Mouse (Mus musculus): ENCODE measurements at regions not wholly inside any gene's neighbourhood (a gene's known extent, or its start where the extent isn't known, plus 50 kb on each side); places are given as distances from the start of the nearest gene placed in this dataset.

DNA sequence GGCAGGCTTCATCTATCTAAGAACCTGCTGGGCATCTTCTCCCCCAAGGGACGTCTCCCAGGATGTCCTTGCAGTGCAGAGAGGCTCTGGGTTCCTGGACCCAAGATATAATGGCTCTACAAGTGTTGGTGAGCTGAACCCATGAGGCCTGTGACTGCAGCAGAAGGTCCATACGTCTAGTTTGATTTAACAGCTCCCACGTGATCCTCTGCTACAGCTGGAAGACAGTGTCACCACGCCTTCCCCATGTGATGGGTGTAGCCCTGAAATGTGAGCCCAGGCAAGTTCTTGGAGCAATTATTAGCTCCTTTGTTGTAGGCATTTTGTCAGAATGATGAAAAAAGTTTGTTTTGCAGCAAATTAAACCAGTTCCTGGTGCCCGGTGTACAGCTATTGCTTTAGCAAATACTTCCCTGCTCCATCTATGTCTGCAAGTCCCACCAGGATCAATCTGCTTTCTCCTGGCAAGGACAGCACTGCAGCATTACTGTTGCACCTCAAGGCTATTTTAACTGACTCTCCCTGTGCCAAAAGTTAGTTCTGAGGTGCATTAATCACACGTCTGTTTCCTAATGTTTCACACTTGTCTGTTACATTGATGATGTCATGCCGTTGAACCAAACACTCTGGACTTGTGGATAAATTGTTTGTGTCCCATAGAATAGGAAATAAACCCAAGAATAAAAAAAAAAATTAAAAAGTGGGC is 164.2 kb upstream of the Cdkn2b start:
- peaks cover 8% of the 10 kb centered on the region for H3K4me1 ChIP-seq (ENCODE audit: insufficient read depth, low read length)
- 28% methylated on average over 7 of the region's 7 CpGs for WGBS

DNA sequence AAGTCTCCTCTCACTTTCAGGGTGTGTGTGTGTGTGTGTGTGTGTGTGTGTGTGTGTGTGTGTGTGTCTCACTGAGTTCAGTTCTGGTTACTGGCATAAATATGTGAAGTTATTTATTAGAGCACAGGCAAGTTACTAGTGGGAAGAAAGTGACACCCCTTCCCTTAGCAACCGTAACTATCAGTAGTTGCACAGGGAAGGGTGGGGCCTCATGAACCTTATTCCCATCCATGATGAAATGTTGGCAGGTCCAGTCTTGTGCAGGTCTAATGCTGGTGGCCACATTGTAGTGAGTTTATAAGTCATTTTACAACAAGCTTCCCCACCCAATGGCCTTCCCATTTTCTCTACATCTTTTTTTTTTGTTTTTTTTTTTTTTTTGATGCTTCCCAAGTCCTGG is 160.6 kb upstream of the Cdkn2b start:
- H3K36me3 ChIP-seq (ENCODE audit: insufficient read depth, low read length): no peaks in the 10 kb centered on the region
- H3K27ac ChIP-seq (ENCODE audit: low read length): no peak overlapping the region
- no peak overlapping the region for H3K9ac ChIP-seq (replicated peaks; ENCODE audit: low read length)
- no peak for ATAC-seq (ENCODE audit: low FRiP score, low TSS enrichment)
- 82% methylated on average over 1 of the region's 1 CpGs for WGBS
- no peaks in the 10 kb centered on the region for H3K9me3 ChIP-seq (ENCODE audit: low read length)
- H3K4me3 ChIP-seq (ENCODE audit: low read length): no peak overlapping the region
- H3K27me3 ChIP-seq (ENCODE audit: insufficient read depth, low read length): no peaks in the 10 kb centered on the region
- peaks cover 14% of the 10 kb centered on the region for H3K4me1 ChIP-seq (ENCODE audit: insufficient read depth, low read length)
- no peak overlapping the region for H3K4me2 ChIP-seq (replicated peaks; ENCODE audit: low read depth, low read length)

More for the DNA sequence above, 164.2 kb upstream of the Cdkn2b start:
- peak; percentile 78; the same call in 1 of the 2 replicates for ATAC-seq (ENCODE audit: low FRiP score, low TSS enrichment)
- Histone ChIP-seq H3K4me2 (replicated peaks; ENCODE audit: low read depth, low read length) (no peak overlapping the region), H3K9ac (replicated peaks; ENCODE audit: low read length) (no peak overlapping the region), H3K36me3 (ENCODE audit: insufficient read depth, low read length) (no peaks in the 10 kb centered on the region), H3K4me3 (ENCODE audit: low read length) (no peak overlapping the region), H3K27me3 (ENCODE audit: insufficient read depth, low read length) (no peaks in the 10 kb centered on the region), H3K27ac (ENCODE audit: low read length) (no peak overlapping the region), H3K9me3 (ENCODE audit: low read length) (no peaks in the 10 kb centered on the region)

DNA sequence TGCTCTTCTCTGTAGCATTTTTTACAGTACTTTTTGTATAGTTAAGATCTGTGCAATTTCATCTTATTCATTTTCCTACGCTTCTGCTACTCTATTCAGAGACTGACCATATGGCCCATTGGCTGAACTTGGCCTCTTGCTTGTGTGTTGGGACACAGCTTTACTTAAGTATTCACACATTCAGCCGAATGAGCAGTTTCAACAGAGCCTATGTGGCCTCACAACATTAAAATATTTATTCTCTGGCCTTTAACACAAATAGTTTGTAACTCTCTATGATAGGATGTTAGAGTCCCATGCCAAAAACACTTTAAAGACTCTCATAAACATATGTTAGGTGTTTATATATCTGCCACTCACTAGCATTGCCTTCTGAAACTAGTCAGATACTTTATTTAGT is 159.9 kb upstream of the Cdkn2b start:
- Histone ChIP-seq H3K36me3 (ENCODE audit: insufficient read depth, low read length) (no peaks in the 10 kb centered on the region), H3K27me3 (ENCODE audit: insufficient read depth, low read length) (no peaks in the 10 kb centered on the region), H3K27ac (ENCODE audit: low read length) (no peak overlapping the region), H3K9me3 (ENCODE audit: low read length) (no peaks in the 10 kb centered on the region), H3K4me1 (ENCODE audit: insufficient read depth, low read length) (peaks cover 14% of the 10 kb centered on the region), H3K9ac (replicated peaks; ENCODE audit: low read length) (no peak overlapping the region), H3K4me2 (replicated peaks; ENCODE audit: low read depth, low read length) (no peak overlapping the region), H3K4me3 (ENCODE audit: low read length) (no peak overlapping the region)
- no peak for ATAC-seq (ENCODE audit: low FRiP score, low TSS enrichment)
- 69% methylated on average over 2 of the region's 2 CpGs for WGBS

DNA sequence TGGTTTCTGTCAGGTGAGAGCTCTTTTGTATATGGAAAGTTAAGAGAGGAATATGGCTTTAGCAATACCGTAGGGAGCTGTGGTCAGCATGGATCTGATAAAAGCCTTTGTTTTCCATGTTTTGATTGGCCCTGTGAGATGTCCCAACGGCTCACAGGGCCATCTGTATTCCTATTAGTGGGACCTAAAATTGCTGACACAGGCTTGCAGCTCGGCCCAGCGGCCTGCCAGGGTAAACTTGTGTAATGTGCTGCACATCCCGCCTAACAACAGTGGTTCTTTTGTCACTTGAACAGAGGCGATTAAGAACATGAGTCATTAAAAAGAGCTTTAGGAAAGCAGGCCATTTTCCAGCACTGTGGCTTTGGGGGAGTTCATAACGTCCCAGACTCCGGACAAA is 159.0 kb upstream of the Cdkn2b start:
- Histone ChIP-seq H3K9me3 (ENCODE audit: low read length) (no peaks in the 10 kb centered on the region), H3K27ac (ENCODE audit: low read length) (peak overlapping the region; percentile 2; the same call in 1 of the 2 replicates), H3K4me2 (replicated peaks; ENCODE audit: low read depth, low read length) (0 out of 2 replicates have a peak overlapping the region, but pooled peaks have one; percentile 1), H3K36me3 (ENCODE audit: insufficient read depth, low read length) (no peaks in the 10 kb centered on the region), H3K9ac (replicated peaks; ENCODE audit: low read length) (no peak overlapping the region), H3K27me3 (ENCODE audit: insufficient read depth, low read length) (no peaks in the 10 kb centered on the region), H3K4me3 (ENCODE audit: low read length) (no peak overlapping the region), H3K4me1 (ENCODE audit: insufficient read depth, low read length) (peaks cover 10% of the 10 kb centered on the region)
- 19% methylated on average over 8 of the region's 8 CpGs for WGBS
- ATAC-seq (ENCODE audit: low FRiP score, low TSS enrichment): peak; percentile 79; the same call in 1 of the 2 replicates

DNA sequence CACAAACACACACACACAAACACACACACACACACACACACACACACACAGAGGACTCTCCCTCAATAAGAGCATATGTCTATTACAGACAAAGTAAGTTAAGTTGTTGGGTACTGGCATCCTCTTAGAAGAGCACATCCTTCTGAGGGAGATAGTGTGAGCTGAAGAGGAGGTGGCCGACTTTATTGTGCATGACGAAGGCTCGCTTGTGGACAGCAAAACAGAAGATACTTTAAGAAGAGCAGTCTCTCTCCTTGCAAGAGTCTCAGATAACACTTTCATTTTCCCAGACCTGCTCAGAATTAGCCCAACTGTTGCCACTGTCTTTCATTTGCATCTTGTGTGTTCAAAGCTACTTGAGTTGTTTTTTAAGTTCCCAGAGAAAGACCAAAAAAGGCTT is 158.6 kb upstream of the Cdkn2b start:
- Histone ChIP-seq H3K9me3 (ENCODE audit: low read length) (no peaks in the 10 kb centered on the region), H3K4me2 (replicated peaks; ENCODE audit: low read depth, low read length) (no peak overlapping the region), H3K36me3 (ENCODE audit: insufficient read depth, low read length) (no peaks in the 10 kb centered on the region), H3K9ac (replicated peaks; ENCODE audit: low read length) (no peak overlapping the region), H3K27me3 (ENCODE audit: insufficient read depth, low read length) (no peaks in the 10 kb centered on the region), H3K27ac (ENCODE audit: low read length) (peak overlapping the region; percentile 2; the same call in 1 of the 2 replicates), H3K4me1 (ENCODE audit: insufficient read depth, low read length) (peaks cover 8% of the 10 kb centered on the region; the same call in 1 of the 2 replicates), H3K4me3 (ENCODE audit: low read length) (no peak overlapping the region)
- WGBS: 32% methylated on average over 3 of the region's 3 CpGs
- ATAC-seq (ENCODE audit: low FRiP score, low TSS enrichment): peak; percentile 75

DNA sequence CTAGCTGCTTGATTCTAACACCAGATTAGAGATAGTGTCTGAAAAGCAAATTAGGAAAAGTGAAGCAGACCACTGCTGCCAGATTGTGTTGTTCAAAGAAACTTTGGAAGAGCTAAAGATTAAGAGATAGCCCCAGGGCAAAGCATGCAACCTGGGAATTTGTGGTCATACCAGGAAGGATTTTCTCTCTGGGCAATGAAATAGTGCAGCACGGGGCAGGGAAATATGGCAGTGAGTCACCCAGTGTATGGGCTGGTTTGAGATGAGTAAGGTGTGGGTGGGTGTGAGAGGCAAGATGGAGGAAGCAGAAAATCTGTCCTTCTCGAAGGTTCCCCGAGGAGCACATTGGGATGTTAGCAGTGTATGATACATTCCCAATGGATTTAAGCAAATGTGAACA is 155.9 kb upstream of the Cdkn2b start:
- Histone ChIP-seq H3K27ac (ENCODE audit: low read length) (no peak overlapping the region), H3K36me3 (ENCODE audit: insufficient read depth, low read length) (no peaks in the 10 kb centered on the region), H3K4me1 (ENCODE audit: insufficient read depth, low read length) (peaks cover 8% of the 10 kb centered on the region; the same call in 1 of the 2 replicates), H3K9ac (replicated peaks; ENCODE audit: low read length) (no peak overlapping the region), H3K9me3 (ENCODE audit: low read length) (no peaks in the 10 kb centered on the region), H3K4me2 (replicated peaks; ENCODE audit: low read depth, low read length) (no peak overlapping the region), H3K27me3 (ENCODE audit: insufficient read depth, low read length) (no peaks in the 10 kb centered on the region), H3K4me3 (ENCODE audit: low read length) (no peak overlapping the region)
- no peak for ATAC-seq (ENCODE audit: low FRiP score, low TSS enrichment)
- 83% methylated on average over 3 of the region's 3 CpGs for WGBS

DNA sequence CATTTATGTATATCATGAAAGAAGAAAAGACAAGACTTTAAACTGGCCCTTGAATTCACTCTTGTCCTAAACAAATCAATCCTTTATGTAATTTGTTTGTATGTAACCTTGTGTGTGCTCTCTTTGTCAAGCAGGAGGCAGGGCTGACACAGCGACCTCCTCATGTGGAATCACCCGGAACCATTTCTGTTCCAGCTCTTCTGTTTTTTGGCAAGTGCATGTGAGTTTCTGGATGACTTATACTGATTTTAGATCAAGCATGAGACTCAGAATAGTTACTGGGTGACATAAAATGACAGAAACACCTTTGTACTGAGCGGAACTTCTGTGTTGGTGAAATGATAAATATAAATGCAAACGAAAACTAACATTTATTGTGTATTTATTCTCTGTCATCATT is 152.3 kb upstream of the Cdkn2b start:
- 85% methylated on average over 4 of the region's 4 CpGs for WGBS
- H3K27ac ChIP-seq (ENCODE audit: low read length): no peak overlapping the region
- H3K4me1 ChIP-seq (ENCODE audit: insufficient read depth, low read length): no peaks in the 10 kb centered on the region

DNA sequence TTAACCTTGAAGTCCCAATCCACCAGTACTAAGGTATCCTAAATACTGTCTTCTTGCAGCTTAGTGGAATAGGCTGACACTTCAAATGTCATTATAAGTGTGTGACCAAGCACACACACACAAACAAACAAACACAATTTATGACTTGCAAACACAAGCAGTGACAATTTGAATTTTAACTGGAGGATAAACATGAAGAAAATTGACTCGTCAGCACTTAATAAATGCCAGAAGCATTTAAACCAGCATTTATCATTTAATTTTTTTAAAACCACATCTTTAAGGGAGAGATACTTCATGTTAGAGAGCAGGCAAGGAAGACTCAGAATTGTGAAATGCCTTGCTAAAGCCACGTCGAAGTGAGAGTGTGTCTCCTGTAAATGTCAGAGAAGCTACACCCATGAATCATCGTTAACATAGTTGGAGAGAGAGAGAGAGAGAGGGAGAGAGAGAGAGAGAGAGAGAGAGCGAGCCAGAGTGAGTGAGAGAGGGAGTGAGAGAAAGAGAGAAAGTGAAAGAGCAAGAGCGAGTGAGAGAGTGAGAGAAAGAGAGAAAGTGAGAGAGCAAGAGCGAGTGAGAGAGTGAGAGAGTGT is 149.4 kb upstream of the Cdkn2b start:
- Histone ChIP-seq H3K9me3 (ENCODE audit: low read length) (no peaks in the 10 kb centered on the region), H3K4me2 (replicated peaks; ENCODE audit: low read depth, low read length) (no peak overlapping the region), H3K27ac (ENCODE audit: low read length) (no peak overlapping the region), H3K4me1 (ENCODE audit: insufficient read depth, low read length) (no peaks in the 10 kb centered on the region), H3K36me3 (ENCODE audit: insufficient read depth, low read length) (no peaks in the 10 kb centered on the region), H3K27me3 (ENCODE audit: insufficient read depth, low read length) (no peaks in the 10 kb centered on the region), H3K4me3 (ENCODE audit: low read length) (no peak overlapping the region), H3K9ac (replicated peaks; ENCODE audit: low read length) (no peak overlapping the region)
- 66% methylated on average over 7 of the region's 7 CpGs for WGBS
- ATAC-seq (ENCODE audit: low FRiP score, low TSS enrichment): no peak

More for the DNA sequence above, 152.3 kb upstream of the Cdkn2b start:
- no peak for ATAC-seq (ENCODE audit: low FRiP score, low TSS enrichment)
- no peak overlapping the region for H3K9ac ChIP-seq (replicated peaks; ENCODE audit: low read length)
- no peaks in the 10 kb centered on the region for H3K9me3 ChIP-seq (ENCODE audit: low read length)
- no peak overlapping the region for H3K4me2 ChIP-seq (replicated peaks; ENCODE audit: low read depth, low read length)
- H3K4me3 ChIP-seq (ENCODE audit: low read length): no peak overlapping the region
- H3K36me3 ChIP-seq (ENCODE audit: insufficient read depth, low read length): no peaks in the 10 kb centered on the region
- H3K27me3 ChIP-seq (ENCODE audit: insufficient read depth, low read length): no peaks in the 10 kb centered on the region

DNA sequence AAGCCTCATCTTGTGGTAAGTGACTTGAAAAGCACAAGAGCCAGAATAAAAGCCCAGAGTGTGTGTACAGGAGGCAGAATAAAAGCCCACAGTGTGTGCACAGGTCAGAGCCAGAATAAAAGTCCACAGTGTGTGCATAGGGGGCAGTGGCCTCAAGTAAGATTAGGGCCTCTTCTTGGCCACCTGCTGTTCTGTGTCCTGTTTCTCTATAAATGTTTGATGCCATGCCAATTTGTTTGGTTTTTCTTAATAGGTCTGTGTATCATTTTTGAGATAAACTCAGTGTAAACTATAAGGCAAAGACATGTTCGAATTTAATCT is 148.5 kb upstream of the Cdkn2b start:
- Histone ChIP-seq H3K27ac (ENCODE audit: low read length) (no peak overlapping the region), H3K27me3 (ENCODE audit: insufficient read depth, low read length) (no peaks in the 10 kb centered on the region), H3K4me2 (replicated peaks; ENCODE audit: low read depth, low read length) (no peak overlapping the region), H3K9ac (replicated peaks; ENCODE audit: low read length) (no peak overlapping the region), H3K4me1 (ENCODE audit: insufficient read depth, low read length) (no peaks in the 10 kb centered on the region), H3K4me3 (ENCODE audit: low read length) (no peak overlapping the region), H3K9me3 (ENCODE audit: low read length) (no peaks in the 10 kb centered on the region), H3K36me3 (ENCODE audit: insufficient read depth, low read length) (no peaks in the 10 kb centered on the region)
- ATAC-seq (ENCODE audit: low FRiP score, low TSS enrichment): no peak
- WGBS: 78% methylated on average over 1 of the region's 1 CpGs

DNA sequence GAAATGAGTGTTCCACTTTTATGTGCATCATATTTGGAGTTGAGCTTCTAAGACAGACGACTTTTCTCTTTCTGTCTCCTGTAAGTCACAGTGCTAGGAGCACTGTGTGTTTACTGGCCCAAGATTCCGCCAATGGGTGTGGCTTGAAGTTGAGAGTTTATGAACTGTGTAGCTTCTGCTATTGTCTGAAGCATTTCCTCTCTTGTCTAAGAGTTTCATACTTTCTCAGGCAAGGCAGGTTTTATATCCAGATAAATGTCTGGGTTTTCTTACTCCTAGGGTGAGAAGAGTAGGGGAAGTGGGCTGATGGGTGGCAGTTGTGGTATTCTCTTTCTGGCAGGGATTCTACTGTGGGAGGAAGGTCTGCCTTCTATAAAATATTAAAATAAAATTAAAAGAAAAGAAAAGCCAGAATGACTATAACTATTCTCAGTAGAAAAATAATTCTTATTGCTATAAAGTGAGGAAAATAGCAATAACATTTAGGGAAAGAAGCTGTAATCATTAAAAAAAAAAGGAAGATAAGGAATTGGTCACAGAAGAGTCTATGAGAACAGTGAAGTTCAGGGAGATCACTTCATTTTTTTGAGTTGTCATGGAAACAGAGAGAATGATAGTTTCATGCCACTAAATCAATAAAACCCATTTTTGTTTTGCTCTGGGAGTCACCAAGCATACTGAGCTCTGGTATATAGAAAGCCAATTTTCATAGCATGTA is 147.9 kb upstream of the Cdkn2b start:
- H3K36me3 ChIP-seq (ENCODE audit: insufficient read depth, low read length): no peaks in the 10 kb centered on the region
- H3K9ac ChIP-seq (replicated peaks; ENCODE audit: low read length): no peak overlapping the region
- H3K4me1 ChIP-seq (ENCODE audit: insufficient read depth, low read length): no peaks in the 10 kb centered on the region
- H3K27me3 ChIP-seq (ENCODE audit: insufficient read depth, low read length): no peaks in the 10 kb centered on the region
- H3K27ac ChIP-seq (ENCODE audit: low read length): no peak overlapping the region
- no peak overlapping the region for H3K4me2 ChIP-seq (replicated peaks; ENCODE audit: low read depth, low read length)
- 0 out of 2 replicates have a peak, but pooled peaks have one; percentile 31 for ATAC-seq (ENCODE audit: low FRiP score, low TSS enrichment)
- 46% methylated on average over 2 of the region's 2 CpGs for WGBS
- H3K9me3 ChIP-seq (ENCODE audit: low read length): no peaks in the 10 kb centered on the region
- no peak overlapping the region for H3K4me3 ChIP-seq (ENCODE audit: low read length)

Measured in kidney, embryonic 16.5 days (tissue).